Mouse (Mus musculus) retina, adult 2 months (tissue): ENCODE data around the gene Nat10.

ENCODE experiments used
- DNase-seq: peaks from one replicate; pipeline ENCODE4 v3.0.0-alpha.2; 2012; ENCODE audit warnings: low read depth, low spot score

Gene Nat10

GRCm38 (mm10) chr2:103692810-103693209 lies 68.3 kb downstream of the Nat10 start:
- no peak for DNase-seq

DNA sequence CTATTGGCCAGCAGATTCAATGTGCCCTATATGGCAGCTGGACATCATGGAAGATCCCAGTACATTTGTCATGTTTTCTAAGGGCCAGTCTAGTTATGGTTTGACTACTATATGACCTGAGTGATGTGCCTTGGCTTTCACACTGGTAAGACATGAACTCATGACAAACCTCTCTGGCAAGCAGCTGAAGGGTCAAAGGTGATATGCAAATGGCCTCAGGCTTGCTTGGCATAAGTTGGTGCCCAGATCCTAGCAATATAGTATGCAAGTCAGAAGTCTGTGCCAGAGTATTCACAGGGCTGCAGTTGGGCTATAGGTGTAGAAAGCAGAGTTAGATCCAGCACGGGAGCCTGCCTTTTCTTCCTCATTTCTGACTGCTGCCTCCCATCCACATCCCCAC lies 69.8 kb downstream of the Nat10 start:
- DNase-seq = no peak

DNA sequence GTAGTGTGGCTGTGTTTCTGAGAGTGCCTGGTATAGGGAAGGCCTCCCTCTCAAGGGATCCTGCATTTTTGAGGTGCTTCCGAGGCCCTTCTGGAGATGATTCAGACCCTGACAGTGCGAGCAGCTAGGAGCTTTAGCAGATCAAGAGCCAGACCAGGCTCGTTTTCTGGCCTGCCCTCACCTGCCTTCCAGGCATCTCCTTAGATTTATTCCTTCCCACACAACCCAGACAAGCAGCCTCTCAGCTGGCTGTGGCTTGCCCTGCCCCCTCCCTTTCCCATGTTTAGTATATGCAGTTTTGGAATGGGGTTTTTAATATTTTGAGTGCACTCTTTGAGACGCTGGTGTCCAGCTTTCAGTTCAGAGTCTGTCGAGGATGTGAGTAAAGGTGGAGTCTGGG lies 70.2 kb downstream of the Nat10 start:
- DNase-seq = no peak

DNA sequence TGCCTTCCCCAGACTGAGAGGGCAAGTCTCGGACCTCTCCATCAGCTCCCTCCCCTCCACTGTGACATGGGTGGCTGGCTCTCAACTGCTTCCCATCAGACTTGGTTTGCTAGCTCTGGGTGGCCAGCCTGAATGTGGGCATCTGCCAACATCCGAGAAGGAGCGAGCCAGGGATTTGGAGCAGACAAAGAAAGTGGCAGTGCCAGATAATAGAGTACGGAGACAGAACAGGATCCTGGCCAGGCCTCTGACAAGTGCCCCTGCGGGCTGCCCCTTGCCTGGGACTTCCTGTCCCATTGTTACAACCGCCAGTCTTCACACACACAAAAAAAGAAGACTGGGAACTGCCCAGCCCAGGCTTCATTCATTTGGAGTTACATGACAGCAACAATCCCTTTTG lies 70.6 kb downstream of the Nat10 start:
- no peak for DNase-seq

DNA sequence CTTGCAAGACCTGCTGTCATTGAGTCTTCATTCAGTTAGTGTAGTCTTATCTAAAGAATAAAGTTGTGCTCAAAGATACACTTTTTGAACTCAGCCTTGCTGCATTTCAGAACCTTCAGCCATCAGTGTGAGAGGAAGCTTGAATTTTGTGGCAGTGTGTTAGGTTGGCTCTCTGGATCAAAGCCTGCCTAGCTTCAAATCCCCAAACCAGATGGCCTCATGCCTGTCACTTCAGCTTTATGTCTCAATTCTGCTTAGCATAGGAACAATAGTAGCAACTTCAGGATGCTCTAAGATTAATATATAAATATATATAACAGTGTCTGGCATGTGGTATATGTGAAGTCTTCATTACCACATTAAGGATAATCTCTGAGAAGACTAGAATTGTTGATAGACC lies 73.2 kb downstream of the Nat10 start:
- no peak for DNase-seq

DNA sequence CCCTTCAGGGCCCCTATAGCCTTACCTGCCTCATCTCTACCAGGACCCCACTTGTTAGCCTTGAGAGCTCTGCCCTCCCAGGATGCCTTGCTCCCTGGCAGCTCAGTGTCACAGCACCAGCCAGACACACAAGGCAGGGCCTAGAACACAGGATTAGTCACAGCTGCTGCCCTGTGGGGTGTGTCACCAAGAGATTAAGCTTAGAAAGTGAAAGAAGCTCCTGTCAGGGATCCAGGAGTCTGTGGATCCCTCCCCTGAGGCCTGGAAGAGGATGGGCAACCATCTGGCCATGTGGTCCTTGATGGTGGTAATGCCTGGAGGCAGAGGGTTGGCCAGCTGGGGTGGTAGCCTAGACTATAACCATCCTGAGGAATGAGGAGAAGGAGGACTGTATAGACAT lies 73.9 kb downstream of the Nat10 start:
- peak; percentile 33 for DNase-seq

DNA sequence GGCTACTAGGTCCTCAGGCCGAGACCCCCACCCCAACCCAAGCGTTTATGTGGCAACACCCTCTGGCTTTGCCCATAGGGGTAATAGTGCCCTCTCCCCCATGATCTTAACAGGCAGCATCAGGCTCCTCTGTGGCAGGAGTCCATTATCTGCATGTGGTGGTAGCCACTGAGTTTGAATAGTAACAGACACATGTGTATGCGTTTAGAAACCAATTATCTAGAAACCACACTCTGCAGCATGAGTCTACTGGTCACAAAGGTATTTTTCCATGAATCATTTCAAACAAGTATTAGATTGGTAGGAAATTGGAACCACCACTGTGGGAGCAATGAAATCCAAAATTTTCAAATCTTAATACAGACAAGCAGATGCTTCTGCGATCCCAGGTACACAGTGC lies 75.5 kb downstream of the Nat10 start:
- no peak for DNase-seq

- DNase-seq = no peak
Observed at GRCm38 (mm10) chr2:103684926-103685577, 76.0 kb downstream of the Nat10 start.

DNA sequence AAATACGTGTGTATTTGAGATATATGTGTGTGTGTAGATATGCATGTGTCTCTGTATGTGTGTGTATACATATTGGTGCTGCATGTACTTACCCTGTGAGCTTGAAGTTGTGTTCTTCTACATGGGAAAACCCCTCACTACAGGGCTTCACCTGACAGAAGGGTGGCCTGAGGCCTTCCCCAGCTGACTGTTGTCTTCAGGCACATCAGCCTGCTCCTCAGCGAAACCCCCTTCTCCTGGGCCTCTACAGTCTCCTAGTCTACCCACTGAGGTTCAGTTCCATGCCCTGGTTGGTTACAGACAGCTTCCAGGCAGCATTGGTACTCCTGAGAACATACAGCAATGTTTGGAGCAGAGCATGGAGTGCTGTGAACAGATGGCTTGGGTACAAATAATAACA lies 76.6 kb downstream of the Nat10 start:
- no peak for DNase-seq

- DNase-seq = no peak
Observed at GRCm38 (mm10) chr2:103682927-103683442, 78.1 kb downstream of the Nat10 start.

GRCm38 (mm10) chr2:103682261-103682722 lies 78.8 kb downstream of the Nat10 start:
- DNase-seq = no peak

DNA sequence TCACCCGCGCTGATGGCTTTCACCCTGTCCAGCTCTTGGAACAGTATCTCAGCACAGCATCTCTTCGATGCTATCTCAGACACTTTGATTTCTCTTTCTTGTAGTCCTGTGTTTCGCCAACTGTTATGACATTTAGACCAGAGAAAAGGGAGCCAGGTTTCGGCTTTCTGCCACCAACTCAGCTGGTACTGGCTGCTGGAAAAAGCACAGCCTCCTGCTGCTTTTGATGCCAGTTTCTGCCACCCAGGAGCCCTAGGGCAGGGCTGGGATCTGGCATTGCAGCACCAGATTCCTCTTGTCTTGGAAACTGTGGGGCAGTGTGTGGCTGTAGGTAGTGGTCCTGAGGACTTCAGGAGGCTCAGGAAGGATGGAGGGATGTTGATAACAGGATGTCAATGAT lies 79.9 kb downstream of the Nat10 start:
- no peak for DNase-seq

DNA sequence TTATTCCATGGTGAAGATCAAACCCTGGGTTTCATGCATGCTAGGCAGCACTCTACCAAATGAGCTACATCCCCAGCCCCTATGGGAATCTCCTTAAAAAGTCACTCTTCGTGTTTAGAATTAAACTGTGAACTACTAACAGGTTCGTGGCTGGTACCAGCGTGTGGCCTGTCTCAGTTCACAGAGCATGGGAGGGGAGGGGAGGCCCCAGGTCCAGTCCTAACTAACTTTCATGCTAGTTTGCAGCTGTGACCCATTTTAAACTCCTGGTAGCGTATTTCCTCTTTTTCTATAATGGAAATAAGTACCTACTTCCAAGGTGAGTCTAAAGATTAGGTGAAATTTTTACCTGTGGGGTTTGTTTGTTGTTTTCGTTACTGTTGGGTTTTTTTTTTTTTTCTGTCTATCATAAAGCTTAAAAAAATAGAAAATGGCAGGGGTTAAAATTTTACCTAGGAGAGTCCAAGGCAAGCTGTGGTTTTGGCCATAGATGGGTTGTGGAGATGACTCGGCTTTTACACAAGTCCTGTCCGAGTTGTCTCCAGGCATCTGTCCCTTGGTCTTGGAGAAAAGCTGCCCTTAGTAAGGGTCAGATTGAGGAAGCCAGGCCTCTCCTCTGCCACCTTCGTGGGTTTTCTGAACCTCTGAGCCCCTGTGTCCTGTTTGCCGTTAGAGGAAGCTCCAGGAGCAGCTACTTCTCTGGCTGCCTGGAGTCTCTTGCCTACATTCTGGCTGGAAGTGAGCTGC lies 80.5 kb downstream of the Nat10 start:
- no peak for DNase-seq

DNA sequence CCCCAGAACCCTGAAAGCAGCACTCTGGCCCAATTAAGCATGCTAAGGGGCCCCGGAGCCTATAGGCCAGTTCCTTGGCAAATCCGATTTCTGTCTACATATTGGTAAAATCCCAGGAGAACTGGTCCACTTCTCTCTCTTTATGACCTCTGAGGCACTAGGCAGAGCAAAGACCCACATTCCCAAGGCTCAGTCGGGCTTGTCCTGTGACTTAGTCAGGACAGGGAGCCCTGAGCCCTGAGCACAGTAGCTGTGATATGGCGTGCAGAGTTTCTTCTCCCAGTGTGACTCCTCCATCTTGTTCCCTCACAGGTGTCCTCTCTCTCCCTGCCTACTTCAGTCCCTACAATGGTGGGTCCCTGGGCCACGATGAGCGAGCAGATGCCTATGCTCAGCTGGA lies 82.6 kb downstream of the Nat10 start:
- DNase-seq = no peak

DNA sequence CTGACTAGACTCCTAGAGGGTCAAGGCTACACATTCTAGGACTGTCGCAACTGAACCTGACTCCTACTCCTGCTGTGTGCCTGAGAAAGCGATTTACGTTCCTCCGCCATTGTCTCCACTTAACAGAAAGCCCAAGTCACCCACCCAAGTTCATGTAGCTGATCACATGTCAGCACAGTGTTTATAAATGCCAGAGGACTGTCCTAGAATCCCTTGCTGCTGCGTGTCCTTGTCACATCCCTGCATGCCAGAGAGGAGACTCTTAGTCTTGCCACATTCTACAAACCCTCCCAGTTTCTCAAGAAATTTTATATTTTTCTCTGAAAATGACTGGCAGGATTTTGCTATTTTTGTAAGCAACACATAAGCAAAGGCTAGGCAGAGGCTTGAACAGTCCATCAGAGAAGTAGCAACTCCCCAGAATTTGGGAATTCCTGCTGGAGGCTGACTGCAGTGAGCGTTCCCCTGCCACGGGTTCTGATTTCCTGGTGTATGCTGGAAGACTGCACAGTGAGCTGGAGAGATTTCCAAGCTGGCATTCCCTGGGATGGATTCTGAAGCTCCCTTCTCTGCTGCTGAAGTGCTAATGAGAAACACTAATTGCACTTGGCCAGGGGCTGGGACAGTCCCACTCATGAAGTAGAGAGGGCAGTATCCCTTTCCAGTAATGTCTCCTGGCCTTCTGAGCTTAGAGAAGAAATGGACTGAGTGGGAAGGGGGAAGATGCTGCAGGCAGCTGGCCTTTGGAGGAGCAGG lies 83.3 kb downstream of the Nat10 start:
- DNase-seq = no peak

DNA sequence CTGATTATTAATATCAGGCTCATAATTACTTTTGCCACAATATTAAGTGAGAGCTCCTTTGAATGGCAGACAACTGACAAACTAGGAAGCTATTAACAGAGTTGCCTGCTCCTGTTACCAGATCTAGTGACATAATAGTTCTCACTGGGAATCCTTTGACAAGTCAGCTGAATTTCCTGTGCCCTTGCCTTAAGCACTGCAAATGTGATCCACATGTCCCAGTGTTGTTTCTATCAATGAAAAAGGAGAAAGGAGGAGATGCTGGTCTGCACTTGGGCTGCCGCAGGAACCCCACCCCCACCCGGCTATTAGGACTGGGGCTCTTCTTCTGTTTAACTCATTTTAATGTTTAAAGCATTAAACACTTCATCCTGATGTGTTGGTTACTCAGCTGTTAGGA lies 84.3 kb downstream of the Nat10 start:
- DNase-seq = no peak

DNA sequence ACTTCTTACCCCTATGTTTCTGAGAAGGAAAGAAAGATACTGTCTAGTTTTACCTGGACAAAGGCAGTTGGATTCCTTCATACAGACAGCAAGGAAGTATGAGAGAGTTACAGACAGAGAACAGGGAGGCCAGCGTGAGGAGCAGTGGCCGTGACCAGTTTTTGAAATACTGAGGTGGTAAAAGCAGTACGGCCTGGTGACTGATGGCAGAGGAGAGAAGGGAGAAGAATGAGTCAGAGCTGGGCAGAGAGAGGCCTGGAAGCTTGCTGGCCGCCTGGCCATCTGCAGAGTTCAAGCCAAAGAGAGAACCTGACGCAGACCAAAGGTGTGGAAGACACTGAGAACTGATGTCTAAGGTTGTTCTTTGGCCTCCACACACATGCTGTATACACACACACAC lies 85.7 kb downstream of the Nat10 start:
- no peak for DNase-seq

- DNase-seq = no peak
Observed at GRCm38 (mm10) chr2:103673609-103674008, 87.5 kb downstream of the Nat10 start.

DNA sequence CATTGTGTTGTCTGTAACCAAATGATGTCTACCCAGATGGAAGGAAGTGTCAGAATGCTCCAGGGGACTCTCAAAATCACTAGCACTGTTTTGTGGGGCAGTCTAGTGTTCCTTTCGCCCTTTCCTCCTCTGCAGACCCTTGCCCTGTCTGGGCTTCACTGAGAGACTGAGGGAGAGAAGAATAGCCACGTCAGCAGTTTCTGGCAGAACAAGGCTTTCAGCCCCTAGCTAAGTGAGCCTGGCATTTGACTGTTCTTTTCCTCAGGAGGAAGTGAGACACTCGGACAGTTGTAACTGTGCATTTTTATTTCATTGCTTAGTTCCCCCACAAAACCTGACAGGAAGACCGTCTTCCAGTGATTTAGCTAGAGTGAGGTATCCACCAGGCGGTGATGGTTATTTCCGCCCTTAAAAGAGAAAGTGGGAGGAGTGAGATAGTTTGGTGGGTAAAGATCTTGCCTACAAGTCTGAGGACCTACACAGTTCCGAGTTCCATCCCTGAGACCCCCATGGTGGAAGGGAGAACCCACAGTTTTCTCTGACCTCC lies 88.4 kb downstream of the Nat10 start:
- no peak for DNase-seq
